Mouse (Mus musculus): ENCODE data around the gene Epha8.

Gene Epha8

DNA sequence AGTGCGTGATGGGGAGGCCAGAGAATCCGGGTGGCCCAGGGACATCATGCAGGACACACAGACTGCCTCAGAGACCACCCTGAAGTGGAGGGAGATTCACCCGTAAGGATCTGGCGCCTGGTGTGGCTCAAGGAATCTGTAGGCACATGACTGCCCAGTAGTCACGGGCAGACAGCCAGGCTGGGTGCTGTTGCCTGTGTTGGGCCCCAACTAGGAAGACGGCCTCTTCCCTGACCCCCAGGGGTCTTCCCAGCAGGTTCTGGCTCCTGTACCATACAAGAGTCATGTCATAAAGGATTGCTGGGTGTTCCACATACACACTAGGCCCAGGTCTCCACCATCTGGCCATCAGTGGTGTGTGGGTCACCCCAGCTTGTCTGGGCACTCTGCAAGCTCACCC, 2.1 kb downstream of the Epha8 start:
- no peak for DNase-seq (ENCODE audit: low spot score)

DNA sequence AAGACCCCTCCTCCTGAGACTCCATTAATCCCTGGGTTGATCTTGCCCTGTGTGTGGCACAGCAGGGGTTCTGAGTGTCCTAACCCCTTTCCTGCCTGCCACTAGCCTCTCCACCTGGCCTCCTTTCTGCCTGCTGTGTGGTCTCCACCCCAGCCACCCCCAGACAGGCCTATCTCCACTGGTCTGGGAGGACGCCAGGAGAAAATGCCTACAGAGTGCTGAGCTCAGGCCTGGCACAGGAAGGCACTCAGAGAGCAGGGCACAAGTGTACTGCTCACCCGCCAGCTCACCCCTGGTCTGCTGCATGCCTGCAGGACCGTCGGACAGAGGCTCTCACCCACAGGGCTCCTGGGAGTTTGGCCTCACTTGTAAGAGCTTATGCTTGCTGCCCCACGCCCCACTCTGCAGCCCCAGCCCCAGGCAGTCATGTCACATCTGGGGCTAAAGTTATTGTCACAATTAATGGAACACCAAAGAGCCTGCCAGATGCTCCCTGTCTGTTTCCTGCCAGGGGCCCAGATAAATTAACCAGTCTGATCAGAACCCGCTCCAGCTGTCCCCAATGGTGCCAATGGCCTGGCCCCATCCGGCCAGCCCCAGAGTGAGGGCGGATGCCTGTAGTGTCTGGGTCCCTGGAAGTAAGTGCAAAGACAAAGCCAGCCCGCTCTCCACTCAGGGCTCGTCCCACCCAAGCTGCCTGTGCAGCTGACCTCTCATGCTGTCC, 7.2 kb downstream of the Epha8 start:
- DNase-seq (ENCODE audit: low spot score): no peak

- DNase-seq (ENCODE audit: low spot score): no peak
Measured at GRCm38 (mm10) chr4:136945397-136945796, 11.2 kb downstream of the Epha8 start.

GRCm38 (mm10) chr4:136944558-136945350, 11.9 kb downstream of the Epha8 start:
- DNase-seq (ENCODE audit: low spot score): no peak

GRCm38 (mm10) chr4:136943175-136943574, 13.4 kb downstream of the Epha8 start:
- no peak for DNase-seq (ENCODE audit: low spot score)

GRCm38 (mm10) chr4:136942761-136943160, 13.9 kb downstream of the Epha8 start:
- DNase-seq (ENCODE audit: low spot score): no peak

- no peak for DNase-seq (ENCODE audit: low spot score)
Measured at GRCm38 (mm10) chr4:136937935-136938334, 18.7 kb downstream of the Epha8 start.

GRCm38 (mm10) chr4:136937344-136937743, 19.3 kb downstream of the Epha8 start:
- DNase-seq (ENCODE audit: low spot score): no peak

DNA sequence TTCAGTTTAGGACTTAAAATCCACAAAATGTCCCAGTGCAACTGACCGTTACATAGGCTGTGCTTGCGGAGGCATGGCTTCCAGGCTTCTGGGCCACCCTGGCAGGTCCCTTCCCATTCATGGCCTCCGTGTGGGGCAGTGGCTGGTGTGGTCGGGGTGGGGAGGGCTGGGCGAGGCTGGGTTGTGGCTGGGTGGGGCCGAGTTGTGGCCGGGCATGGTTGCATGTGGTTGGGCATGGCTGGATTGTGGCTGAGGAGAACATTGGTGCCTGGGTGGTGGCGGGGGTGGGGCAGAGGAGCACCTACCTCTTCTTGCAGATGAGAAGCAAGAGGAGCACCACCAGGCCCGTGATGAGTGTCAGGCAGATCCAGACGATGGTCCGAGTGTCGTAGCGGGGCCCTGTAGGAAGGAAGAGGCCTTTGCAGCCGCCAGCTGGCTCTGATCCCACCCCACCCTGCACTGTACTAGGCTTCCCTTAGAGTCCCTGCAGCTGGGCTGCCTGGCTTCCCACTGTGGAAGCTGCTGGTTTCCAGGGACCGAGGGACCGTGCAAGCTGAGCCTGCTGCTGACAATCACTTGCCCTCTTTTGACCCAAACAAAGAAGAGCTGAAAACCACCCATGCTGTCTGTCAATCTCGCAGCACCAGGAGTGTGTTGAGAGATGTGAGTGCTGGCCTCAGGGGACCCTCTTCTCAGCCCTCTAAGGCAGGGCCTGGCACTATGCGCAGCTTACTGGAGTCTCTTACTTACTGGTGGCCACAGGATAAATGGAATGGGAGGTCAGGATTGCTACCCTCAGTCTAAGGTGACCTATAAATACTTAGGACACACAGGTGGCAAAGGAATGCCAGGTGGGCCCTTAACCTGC, 21.6 kb downstream of the Epha8 start:
- DNase-seq (ENCODE audit: low spot score): no peak

- no peak for DNase-seq (ENCODE audit: low spot score)
Measured at GRCm38 (mm10) chr4:136930474-136930873, 26.1 kb downstream of the Epha8 start.

GRCm38 (mm10) chr4:136928928-136929327, 27.7 kb downstream of the Epha8 start:
- DNase-seq (ENCODE audit: low spot score): peak; percentile 17

GRCm38 (mm10) chr4:136925804-136926203, 30.8 kb downstream of the Epha8 start:
- no peak for DNase-seq (ENCODE audit: low spot score)

- peak; percentile 83 for DNase-seq (ENCODE audit: low spot score)
Measured at GRCm38 (mm10) chr4:136924529-136924928, 32.1 kb downstream of the Epha8 start.

GRCm38 (mm10) chr4:136919526-136919925, 37.1 kb downstream of the Epha8 start:
- DNase-seq (ENCODE audit: low spot score): no peak

DNA sequence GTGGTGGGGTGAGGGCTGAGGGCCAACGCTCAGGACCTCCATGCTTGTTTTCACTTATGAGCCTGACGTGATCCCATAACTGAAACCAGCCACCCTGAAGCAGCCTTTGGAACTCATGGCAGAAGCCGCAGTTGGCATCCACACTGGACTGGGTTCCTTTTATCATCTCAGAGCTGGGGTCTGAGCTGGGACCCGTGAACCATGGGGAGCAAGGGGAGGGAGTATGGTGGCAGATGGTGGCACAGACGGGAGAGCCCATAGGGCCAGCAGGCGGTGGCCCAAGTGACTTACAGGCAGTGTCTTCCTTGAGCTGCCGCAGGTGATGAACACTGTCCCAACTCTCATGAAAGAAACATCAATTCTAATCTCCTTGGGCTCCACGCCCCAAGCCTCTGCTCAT, 37.8 kb downstream of the Epha8 start:
- no peak for DNase-seq (ENCODE audit: low spot score)

GRCm38 (mm10) chr4:136917165-136917524, 39.5 kb downstream of the Epha8 start:
- no peak for DNase-seq (ENCODE audit: low spot score)

GRCm38 (mm10) chr4:136916359-136917164, 40.1 kb downstream of the Epha8 start:
- no peak for DNase-seq (ENCODE audit: low spot score)

DNA sequence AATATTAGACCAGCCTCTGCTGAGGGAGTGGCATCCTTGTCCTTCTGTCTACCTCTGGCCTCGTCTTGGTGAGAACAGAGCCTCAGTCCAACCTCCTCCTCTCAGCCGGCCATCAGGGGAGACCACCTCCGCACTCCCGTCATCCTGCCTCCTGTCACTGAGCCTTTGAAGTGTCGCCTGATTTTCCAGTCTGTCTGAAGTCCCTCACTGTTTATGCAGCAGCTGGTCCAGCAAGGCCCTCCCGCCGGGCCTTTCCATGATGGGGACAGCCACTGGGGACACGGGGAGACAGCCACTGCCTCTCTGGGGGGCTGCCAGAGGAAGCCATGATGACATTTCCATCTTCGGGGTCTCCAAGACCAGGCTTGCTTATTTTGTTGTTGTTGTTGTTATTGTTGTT, 43.8 kb downstream of the Epha8 start:
- no peak for DNase-seq (ENCODE audit: low spot score)

DNA sequence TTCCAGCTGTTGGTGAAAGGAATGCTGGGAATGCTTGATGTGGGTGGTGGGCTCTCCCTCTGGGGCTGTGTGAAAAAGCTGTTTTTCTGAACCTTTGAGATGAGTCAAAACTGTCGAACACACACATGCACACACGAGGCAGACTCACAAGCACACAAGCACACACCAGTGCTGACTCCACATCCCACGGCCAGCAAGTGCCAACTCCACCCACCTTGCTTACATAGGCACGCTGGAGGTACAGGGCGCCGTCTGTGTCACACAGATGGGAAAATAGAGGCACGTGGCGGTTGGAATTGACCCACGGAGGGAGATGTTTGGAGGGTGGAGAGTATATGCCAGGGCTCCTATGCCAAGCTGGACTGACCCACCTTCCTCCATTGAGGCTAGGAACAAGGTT, 44.8 kb downstream of the Epha8 start:
- DNase-seq (ENCODE audit: low spot score): no peak

DNA sequence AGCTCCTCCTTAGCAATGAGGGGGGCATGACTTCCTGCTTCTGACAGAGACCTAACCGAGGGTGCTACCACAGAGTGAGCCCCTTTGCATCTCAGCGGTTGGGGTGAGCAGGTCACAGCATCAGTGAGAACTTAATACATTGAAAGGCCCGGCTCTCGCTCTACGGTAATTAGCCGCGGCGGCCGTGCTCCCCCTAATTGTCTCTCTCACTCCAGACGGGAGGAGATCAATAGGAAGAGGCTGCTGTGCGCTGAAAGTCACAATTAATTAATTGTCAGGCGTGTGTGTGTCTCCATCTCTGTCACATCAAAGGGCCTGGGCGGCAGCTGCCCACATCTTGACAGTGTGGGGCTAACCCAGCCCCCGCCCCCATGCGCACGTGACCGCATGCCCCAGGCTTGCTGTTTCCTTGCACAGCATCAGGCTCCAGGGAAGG, 45.4 kb downstream of the Epha8 start:
- no peak for DNase-seq (ENCODE audit: low spot score)

DNA sequence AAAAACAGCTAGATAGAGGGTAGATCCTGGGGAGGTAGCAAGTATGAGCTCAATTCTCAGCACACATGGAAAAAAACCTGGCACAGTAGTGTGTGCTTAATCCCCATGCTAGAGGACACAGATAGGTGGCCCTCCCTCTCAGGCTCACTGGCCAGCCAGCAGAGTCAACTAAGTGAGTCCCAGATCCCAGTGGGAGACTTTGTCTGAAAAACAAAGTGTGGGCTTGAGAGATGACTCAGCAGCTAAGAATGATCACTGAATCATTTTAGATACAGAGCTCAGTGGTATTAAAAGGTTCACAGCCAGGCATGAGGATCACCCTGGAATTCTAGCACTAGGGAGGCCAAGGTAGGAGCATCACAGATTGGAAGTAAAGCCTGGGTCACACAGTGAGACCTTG, 48.8 kb downstream of the Epha8 start:
- DNase-seq (ENCODE audit: low spot score): no peak

- DNase-seq (ENCODE audit: low spot score): peak; percentile 61
Measured at GRCm38 (mm10) chr4:136907033-136907432, 49.6 kb downstream of the Epha8 start.

Measured in ovary, postnatal 14 days (tissue).